Mouse (Mus musculus) spleen, adult 12 weeks (tissue): ENCODE measurements around the gene Gm45521.

Experiments
- DNase-seq: peaks from one replicate; pipeline ENCODE4 v3.0.0; 2022; ENCODE audit warnings: low spot score

Gene Gm45521

GRCm38 (mm10) chr14:7957049-7957448 lies at the start of gene Gm45521:
Gene Gm45521, plus strand, starts transcription at chr14:7957288.
- no peak for DNase-seq

GRCm38 (mm10) chr14:7909472-7909871 lies 47.6 kb upstream of the Gm45521 start:
- DNase-seq, result no peak

- DNase-seq, result no peak
Measured at GRCm38 (mm10) chr14:7913842-7914241, 43.2 kb upstream of the Gm45521 start.

GRCm38 (mm10) chr14:7914461-7914860 lies 42.6 kb upstream of the Gm45521 start:
- DNase-seq, result no peak

- no peak for DNase-seq
Measured at GRCm38 (mm10) chr14:7918150-7918991, 38.7 kb upstream of the Gm45521 start.

GRCm38 (mm10) chr14:7919309-7919708 lies 37.8 kb upstream of the Gm45521 start:
- DNase-seq, result no peak

GRCm38 (mm10) chr14:7919921-7920320 lies 37.2 kb upstream of the Gm45521 start:
- DNase-seq, result no peak

GRCm38 (mm10) chr14:7921459-7921858 lies 35.6 kb upstream of the Gm45521 start:
- DNase-seq, result no peak

GRCm38 (mm10) chr14:7923635-7924034 lies 33.5 kb upstream of the Gm45521 start:
- no peak for DNase-seq

GRCm38 (mm10) chr14:7928362-7928761 lies 28.7 kb upstream of the Gm45521 start:
- DNase-seq, result no peak

GRCm38 (mm10) chr14:7929029-7929428 lies 28.1 kb upstream of the Gm45521 start:
- no peak for DNase-seq

GRCm38 (mm10) chr14:7932151-7932550 lies 24.9 kb upstream of the Gm45521 start:
- DNase-seq, result no peak

GRCm38 (mm10) chr14:7934166-7934565 lies 22.9 kb upstream of the Gm45521 start:
- no peak for DNase-seq

- DNase-seq, result no peak
Measured at GRCm38 (mm10) chr14:7937052-7937630, 19.9 kb upstream of the Gm45521 start.

GRCm38 (mm10) chr14:7938809-7939784 lies 18.0 kb upstream of the Gm45521 start:
- DNase-seq, result no peak

GRCm38 (mm10) chr14:7941413-7941812 lies 15.7 kb upstream of the Gm45521 start:
- DNase-seq, result no peak

GRCm38 (mm10) chr14:7943101-7943800 lies 13.8 kb upstream of the Gm45521 start:
- DNase-seq, result no peak

GRCm38 (mm10) chr14:7943801-7944135 lies 13.3 kb upstream of the Gm45521 start:
- no peak for DNase-seq

- DNase-seq, result no peak
Measured at GRCm38 (mm10) chr14:7944349-7945039, 12.6 kb upstream of the Gm45521 start.

- no peak for DNase-seq
Measured at GRCm38 (mm10) chr14:7945261-7945660, 11.8 kb upstream of the Gm45521 start.

GRCm38 (mm10) chr14:7951234-7951633 lies 5.9 kb upstream of the Gm45521 start:
- DNase-seq, result no peak
